Mouse (Mus musculus) regulatory T cell (primary cell): ENCODE measurements around the gene Gramd4.
"Not testable (repeated sequence)": the region's sequence is repeated elsewhere in the genome, so short reads cannot be mapped to it uniquely, and the experiment has no call there.

ENCODE experiments used
- in situ Hi-C: fragments of 300-600 bp; cut with MboI, MseI; formaldehyde crosslinking; loops from one replicate; pipeline ENCODE4 v1.15.1; 2025; ENCODE audit warnings: high pct_unique_total_duplicates

Gene Gramd4

GRCm38 (mm10) chr15:86088266-86088790 lies 30.8 kb downstream of the Gramd4 start:
- in situ Hi-C loops, result loop anchor here (5.0 kb wide), 1 partner anchor 34 kb away; no protein-coding TSS in a partner anchor

GRCm38 (mm10) chr15:86089091-86089744 lies 31.7 kb downstream of the Gramd4 start:
- in situ Hi-C loops, result loop anchor here (5.0 kb wide), 1 partner anchor 33 kb away; no protein-coding TSS in a partner anchor

GRCm38 (mm10) chr15:86089991-86090529 lies 32.6 kb downstream of the Gramd4 start:
- in situ Hi-C loops, result loop anchor here (5.0 kb wide), 1 partner anchor 32 kb away; no protein-coding TSS in a partner anchor

- in situ Hi-C loops, result no loop called here
These were observed 33.1 kb downstream of the Gramd4 start for GRCm38 (mm10) chr15:86090578-86090977.

GRCm38 (mm10) chr15:86091201-86091997 lies 33.9 kb downstream of the Gramd4 start:
- in situ Hi-C loops, result no loop called here

GRCm38 (mm10) chr15:86091998-86092670 lies 34.6 kb downstream of the Gramd4 start:
- in situ Hi-C loops, result no loop called here

GRCm38 (mm10) chr15:86093236-86093635 lies 35.7 kb downstream of the Gramd4 start:
- in situ Hi-C loops, result no loop called here

- in situ Hi-C loops, result no loop called here
These were observed 37.0 kb downstream of the Gramd4 start for GRCm38 (mm10) chr15:86094324-86095121.

GRCm38 (mm10) chr15:86095722-86096603 lies 38.5 kb downstream of the Gramd4 start:
- in situ Hi-C loops, result no loop called here

- in situ Hi-C loops, result not testable (repeated sequence)
These were observed 39.1 kb downstream of the Gramd4 start for GRCm38 (mm10) chr15:86096604-86097020.

- in situ Hi-C loops, result no loop called here
These were observed 40.4 kb downstream of the Gramd4 start for GRCm38 (mm10) chr15:86097871-86098270.

GRCm38 (mm10) chr15:86101585-86101984 lies 44.1 kb downstream of the Gramd4 start:
- in situ Hi-C loops, result no loop called here

- in situ Hi-C loops, result no loop called here
These were observed 44.8 kb downstream of the Gramd4 start for GRCm38 (mm10) chr15:86102308-86102707.

- in situ Hi-C loops, result no loop called here
These were observed 47.2 kb downstream of the Gramd4 start for GRCm38 (mm10) chr15:86104401-86105344.

GRCm38 (mm10) chr15:86105345-86105697 lies 47.8 kb downstream of the Gramd4 start:
- in situ Hi-C loops, result no loop called here

GRCm38 (mm10) chr15:86105751-86106150 lies 48.3 kb downstream of the Gramd4 start:
- in situ Hi-C loops, result no loop called here

GRCm38 (mm10) chr15:86107831-86108471 lies 50.5 kb downstream of the Gramd4 start:
- in situ Hi-C loops, result no loop called here

- in situ Hi-C loops, result no loop called here
These were observed 51.8 kb downstream of the Gramd4 start for GRCm38 (mm10) chr15:86109245-86109644.
